ENCODE assay signal across 9 mouse cellular contexts in the genomic region with DNA sequence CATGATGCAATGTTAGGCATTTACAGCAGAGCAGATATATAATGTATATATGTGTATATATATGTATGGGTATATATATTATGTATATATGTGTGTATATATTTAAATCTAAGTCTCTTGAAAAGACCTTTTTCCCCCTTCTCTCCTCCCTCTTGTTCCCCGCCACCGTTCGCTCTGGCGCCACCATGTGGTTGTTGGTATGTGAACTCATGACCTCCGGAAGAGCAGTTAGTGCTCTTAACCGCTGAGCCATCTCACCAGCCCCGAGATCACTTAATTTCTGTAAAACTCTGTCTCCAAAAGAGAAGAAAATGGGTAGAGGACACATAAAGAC.
DNase-seq lines count a peak whose midpoint lies in the region; ATAC-seq and TF ChIP-seq lines count a peak whose summit lies in the region.
"Had no signal": no experiment of that assay in that cellular context is flagged by ENCODE, and none has a peak within 500 bp of the region (broad histone marks: within the 10 kb centered on the region; RNA-seq: fewer than 3 reads in every experiment).

No protein-coding gene starts in this region.

- TF ChIP-seq CTCF in bone marrow macrophage, adult 2 months (IDR thresholded peaks at IDR 0.05; ENCODE audit: low read depth, low read length): peak; percentile 68

- H3K4me3 ChIP-seq in bone marrow macrophage, adult 2 months (ENCODE audit: insufficient read depth, low read length): peak overlapping the region; percentile 55
- H3K4me3 ChIP-seq in forebrain, embryonic 13.5 days: peak overlapping the region; percentile 24
- peak overlapping the region; percentile 19; the same call in 1 of the 2 replicates for H3K4me3 ChIP-seq in hindbrain, embryonic 14.5 days (replicated peaks; ENCODE audit: low read length)
- peak overlapping the region; percentile 40 for H3K4me3 ChIP-seq in liver, embryonic 12.5 days
- H3K4me3 ChIP-seq: myocyte had no signal

- no peaks in the 10 kb centered on the region for H3K4me1 ChIP-seq in bone marrow macrophage, adult 2 months (ENCODE audit: control insufficient read depth, insufficient read depth, low read length)
- H3K4me1 ChIP-seq in forebrain, embryonic 13.5 days: no peaks in the 10 kb centered on the region
- H3K4me1 ChIP-seq in hindbrain, embryonic 14.5 days (replicated peaks; ENCODE audit: control insufficient read depth, insufficient read depth, low read length): no peaks in the 10 kb centered on the region
- no peaks in the 10 kb centered on the region for H3K4me1 ChIP-seq in liver, embryonic 12.5 days

- no peak overlapping the region for H3K9ac ChIP-seq in forebrain, embryonic 13.5 days
- no peak overlapping the region for H3K9ac ChIP-seq in hindbrain, embryonic 14.5 days
- H3K9ac ChIP-seq in liver, embryonic 12.5 days: no peak overlapping the region

- 34% methylated on average over 7 of the region's 7 CpGs for WGBS in forebrain, embryonic 13.5 days
- 34% methylated on average over 7 of the region's 7 CpGs for WGBS in hindbrain, embryonic 14.5 days
- WGBS in liver, embryonic 12.5 days (ENCODE audit: insufficient replicate concordance): 19% methylated on average over 7 of the region's 7 CpGs

- no peak for TF ChIP-seq POLR2A in bone marrow macrophage, adult 2 months (IDR thresholded peaks at IDR 0.05; ENCODE audit: borderline replicate concordance, low read depth, low read length)

- H3K9me3 ChIP-seq in forebrain, embryonic 13.5 days (replicated peaks): no peaks in the 10 kb centered on the region
- no peaks in the 10 kb centered on the region for H3K9me3 ChIP-seq in hindbrain, embryonic 14.5 days (ENCODE audit: control insufficient read depth, low read length)
- no peaks in the 10 kb centered on the region for H3K9me3 ChIP-seq in liver, embryonic 12.5 days (replicated peaks)

- no peaks in the 10 kb centered on the region for H3K36me3 ChIP-seq in forebrain, embryonic 13.5 days (ENCODE audit: poor library complexity, severe bottlenecking)
- H3K36me3 ChIP-seq in hindbrain, embryonic 14.5 days (replicated peaks; ENCODE audit: control insufficient read depth, insufficient read depth): no peaks in the 10 kb centered on the region
- H3K36me3 ChIP-seq in liver, embryonic 12.5 days: no peaks in the 10 kb centered on the region

- DNase-seq in kidney, adult 18-20 months: peak; percentile 44
- DNase-seq in kidney, adult 11 months: no peak
- DNase-seq in hindbrain, embryonic 14.5 days (ENCODE audit: low spot score): no peak
- peak; percentile 17 to 51 for DNase-seq in natural killer cell, adult 2 months (ENCODE audit: low spot score in 2 of 2)
- peak; percentile 47 to 84 for DNase-seq in thymus, postnatal 10 days (ENCODE audit: low spot score in 2 of 2)

- H3K27ac ChIP-seq in bone marrow macrophage, adult 2 months (ENCODE audit: insufficient read depth, low read depth, low read length): no peak overlapping the region
- no peak overlapping the region for H3K27ac ChIP-seq in forebrain, embryonic 13.5 days
- H3K27ac ChIP-seq in hindbrain, embryonic 14.5 days: no peak overlapping the region
- H3K27ac ChIP-seq in liver, embryonic 12.5 days: no peak overlapping the region

- peak; percentile 61 for ATAC-seq in forebrain, embryonic 13.5 days
- no peak; the same call in 1 of the 2 replicates for ATAC-seq in hindbrain, embryonic 14.5 days (ENCODE audit: low FRiP score)
- ATAC-seq in liver, embryonic 12.5 days: peak; percentile 42; the same call in 1 of the 2 replicates

- no peaks in the 10 kb centered on the region for H3K27me3 ChIP-seq in forebrain, embryonic 13.5 days
- no peaks in the 10 kb centered on the region for H3K27me3 ChIP-seq in hindbrain, embryonic 14.5 days (ENCODE audit: control insufficient read depth, insufficient read depth, low read length)
- H3K27me3 ChIP-seq in liver, embryonic 12.5 days (replicated peaks): no peaks in the 10 kb centered on the region

- H3K4me2 ChIP-seq in forebrain, embryonic 13.5 days: peak overlapping the region; percentile 46
- H3K4me2 ChIP-seq in hindbrain, embryonic 14.5 days (replicated peaks): peak overlapping the region; percentile 35
- peak overlapping the region; percentile 62 for H3K4me2 ChIP-seq in liver, embryonic 12.5 days

Comparison
In these comparisons a context has a peak if more than half of its experiments do, and no peak if none do; other contexts are left out.
1. DNase-seq: peak in kidney, adult 18-20 months (single experiment), natural killer cell, adult 2 months (2 of 2) and thymus, postnatal 10 days (2 of 2); none in kidney, adult 11 months (single experiment) and hindbrain, embryonic 14.5 days (single experiment).
2. Peak in every context shown above with its lines, with median percentiles within 50 percentile points of each other: H3K4me3 ChIP-seq and H3K4me2 ChIP-seq.